Mouse (Mus musculus) hindbrain, embryonic 13.5 days (tissue): ENCODE results near the gene Pip5kl1. TPM values are rescaled to one million over a fixed set of nuclear protein-coding genes. Genes with fewer than 3 reads are reported as not detected.

Experiments
- ATAC-seq: fragments of 200-750 bp; cut with Nextera tagmentation; 2 replicates; pipeline ENCODE4 v1.8.0; 2017; ENCODE audit warnings: moderate TSS enrichment; ENCODE audit not compliant: low FRiP score
- H3K27ac ChIP-seq: fragments of 300-500 bp; sonication (generic); 2 replicates; pipeline ENCODE4 v1.5.1; 2015; ENCODE audit warnings: inconsistent platforms, mild to moderate bottlenecking, moderate library complexity
- H3K27me3 ChIP-seq: fragments of 300-500 bp; sonication (generic); 2 replicates; pipeline ENCODE4 v1.6.1; 2015; ENCODE audit warnings: mild to moderate bottlenecking, inconsistent platforms
- H3K36me3 ChIP-seq: fragments of 300-500 bp; sonication (generic); 2 replicates; pipeline ENCODE4 v1.6.1; 2015; ENCODE audit warnings: mild to moderate bottlenecking, inconsistent platforms
- H3K4me1 ChIP-seq: fragments of 300-500 bp; sonication (generic); replicated peaks from 2 replicates; pipeline ENCODE4 v1.6.1; 2015; ENCODE audit warnings: inconsistent platforms
- H3K4me2 ChIP-seq: fragments of 300-500 bp; sonication (generic); 2 replicates; pipeline ENCODE4 v1.6.1; 2015; ENCODE audit warnings: inconsistent platforms, mild to moderate bottlenecking, moderate library complexity
- H3K4me3 ChIP-seq: fragments of 300-500 bp; sonication (generic); 2 replicates; pipeline ENCODE4 v1.5.1; 2015; ENCODE audit warnings: mild to moderate bottlenecking, inconsistent platforms
- H3K9ac ChIP-seq: fragments of 300-500 bp; sonication (generic); 2 replicates; pipeline ENCODE4 v1.6.1; 2015; ENCODE audit warnings: mild to moderate bottlenecking, inconsistent platforms
- H3K9me3 ChIP-seq: fragments of 300-500 bp; sonication (generic); 2 replicates; pipeline ENCODE4 v1.6.1; 2016; ENCODE audit warnings: inconsistent platforms
- WGBS: fragments of 180-500 bp; shearing (Covaris S2); methylation state at CpG from one replicate; pipeline ENCODE4 v1.1.7; 2015; 5-methylcytosine and 5-hydroxymethylcytosine counted together
- polyA plus RNA-seq: library from polyadenylated mRNA; unstranded; fragments of >200 nt; fragmentation: Nextera tagmentation; extraction: Ambion mirVana; gene quantifications from 2 replicates; pipeline ENCODE4 v1.2.1, GENCODE M21; 2015

Gene Pip5kl1
- 9.0 and 9.6 TPM in 2 replicates for polyA plus RNA-seq

GRCm38 (mm10) chr2:32574497-32574896 lies at the start of gene Pip5kl1:
Pip5kl1 (plus strand) TSS chr2:32574797.
- 79% methylated on average over 6 of the region's 6 CpGs for WGBS
- peak within 1 kb of the TSS; percentile 91 for H3K4me2 ChIP-seq
- peak within 1 kb of the TSS; percentile 47 for H3K4me3 ChIP-seq

GRCm38 (mm10) chr2:32525816-32526215 lies 48.8 kb upstream of the Pip5kl1 start:
- ATAC-seq, result no peak
- Histone ChIP-seq H3K27me3 (no peaks in the 10 kb centered on the region), H3K4me1 (no peaks in the 10 kb centered on the region), H3K4me3 (no peak overlapping the region), H3K9me3 (no peaks in the 10 kb centered on the region), H3K36me3 (no peaks in the 10 kb centered on the region), H3K9ac (no peak overlapping the region), H3K27ac (no peak overlapping the region), H3K4me2 (no peak overlapping the region)
- WGBS, result 85% methylated on average over 12 of the region's 12 CpGs

More at GRCm38 (mm10) chr2:32574497-32574896, at the start of gene Pip5kl1:
- Histone ChIP-seq H3K9ac (peak within 1 kb of the TSS; percentile 76), H3K27ac (peak within 1 kb of the TSS; percentile 40; the same call in 1 of the 2 replicates), H3K9me3 (no peaks in the 10 kb centered on the region), H3K36me3 (peaks cover 11% of the 10 kb centered on the region), H3K27me3 (peaks cover 34% of the 10 kb centered on the region), H3K4me1 (peaks cover 31% of the 10 kb centered on the region)
- ATAC-seq, result no peak

- WGBS, result 77% methylated on average over 14 of the region's 14 CpGs
- no peaks in the 10 kb centered on the region for H3K36me3 ChIP-seq
- H3K9ac ChIP-seq, result no peak overlapping the region
- no peak overlapping the region for H3K4me2 ChIP-seq
- H3K9me3 ChIP-seq, result no peaks in the 10 kb centered on the region
- no peaks in the 10 kb centered on the region for H3K27me3 ChIP-seq
- H3K4me1 ChIP-seq, result no peaks in the 10 kb centered on the region
- no peak overlapping the region for H3K4me3 ChIP-seq
- no peak overlapping the region for H3K27ac ChIP-seq
- ATAC-seq, result no peak
These were observed 47.1 kb upstream of the Pip5kl1 start for GRCm38 (mm10) chr2:32527468-32527966.

GRCm38 (mm10) chr2:32528326-32528725 lies 46.3 kb upstream of the Pip5kl1 start:
- H3K4me2 ChIP-seq, result no peak overlapping the region
- no peaks in the 10 kb centered on the region for H3K9me3 ChIP-seq
- no peak for ATAC-seq
- 81% methylated on average over 1 of the region's 1 CpGs for WGBS
- no peak overlapping the region for H3K9ac ChIP-seq
- no peaks in the 10 kb centered on the region for H3K27me3 ChIP-seq
- H3K36me3 ChIP-seq, result no peaks in the 10 kb centered on the region
- no peak overlapping the region for H3K4me3 ChIP-seq
- H3K4me1 ChIP-seq, result no peaks in the 10 kb centered on the region
- no peak overlapping the region for H3K27ac ChIP-seq

- no peaks in the 10 kb centered on the region for H3K27me3 ChIP-seq
- no peak overlapping the region for H3K27ac ChIP-seq
- H3K4me2 ChIP-seq, result no peak overlapping the region
- no peak for ATAC-seq
- no peak overlapping the region for H3K4me3 ChIP-seq
- no peak overlapping the region for H3K9ac ChIP-seq
- peaks cover 14% of the 10 kb centered on the region for H3K4me1 ChIP-seq
- H3K36me3 ChIP-seq, result no peaks in the 10 kb centered on the region
- 85% methylated on average over 2 of the region's 2 CpGs for WGBS
- H3K9me3 ChIP-seq, result no peaks in the 10 kb centered on the region
These were observed 44.1 kb upstream of the Pip5kl1 start for GRCm38 (mm10) chr2:32530479-32530878.

GRCm38 (mm10) chr2:32533163-32533562 lies 41.4 kb upstream of the Pip5kl1 start:
- 95% methylated on average over 2 of the region's 2 CpGs for WGBS
- Histone ChIP-seq H3K4me3 (no peak overlapping the region), H3K36me3 (no peaks in the 10 kb centered on the region), H3K27me3 (no peaks in the 10 kb centered on the region), H3K9me3 (no peaks in the 10 kb centered on the region), H3K4me1 (peaks cover 38% of the 10 kb centered on the region), H3K9ac (no peak overlapping the region; the same call in 1 of the 2 replicates), H3K4me2 (no peak overlapping the region), H3K27ac (no peak overlapping the region)
- no peak for ATAC-seq

- peak overlapping the region; percentile 94 for H3K4me3 ChIP-seq
- peak overlapping the region; percentile 76 for H3K9ac ChIP-seq
- peak overlapping the region; percentile 89 for H3K27ac ChIP-seq
- H3K4me2 ChIP-seq, result peak overlapping the region; percentile 71
- ATAC-seq, result no peak
- peaks cover 48% of the 10 kb centered on the region for H3K4me1 ChIP-seq
- H3K27me3 ChIP-seq, result no peaks in the 10 kb centered on the region
- 12% methylated on average over 13 of the region's 13 CpGs for WGBS
- no peaks in the 10 kb centered on the region for H3K9me3 ChIP-seq
- no peaks in the 10 kb centered on the region for H3K36me3 ChIP-seq
These were observed 40.4 kb upstream of the Pip5kl1 start for GRCm38 (mm10) chr2:32534061-32534732.

- Histone ChIP-seq H3K4me3 (peak within 1 kb of the TSS; percentile 94), H3K27ac (peak within 1 kb of the TSS; percentile 97), H3K4me2 (peak within 1 kb of the TSS; percentile 81), H3K9me3 (no peaks in the 10 kb centered on the region), H3K9ac (peak within 1 kb of the TSS; percentile 96), H3K36me3 (no peaks in the 10 kb centered on the region), H3K27me3 (no peaks in the 10 kb centered on the region), H3K4me1 (peaks cover 55% of the 10 kb centered on the region)
- peak; percentile 96 for ATAC-seq
- WGBS, result under 1% methylated on average over 66 of the region's 67 CpGs
These were observed 39.7 kb upstream of the Pip5kl1 start, which contains the start of gene Fam102a for GRCm38 (mm10) chr2:32534733-32535471. Fam102a (plus strand) TSS chr2:32535332.

GRCm38 (mm10) chr2:32535501-32535991 lies 39.1 kb upstream of the Pip5kl1 start:
- Histone ChIP-seq H3K27me3 (no peaks in the 10 kb centered on the region), H3K4me1 (peaks cover 61% of the 10 kb centered on the region), H3K4me2 (peak overlapping the region; percentile 81), H3K4me3 (peak overlapping the region; percentile 94), H3K9ac (peak overlapping the region; percentile 96), H3K36me3 (no peaks in the 10 kb centered on the region), H3K9me3 (no peaks in the 10 kb centered on the region), H3K27ac (peak overlapping the region; percentile 97)
- no peak for ATAC-seq
- 0% methylated on average over 43 of the region's 56 CpGs for WGBS

- 1% methylated on average over 14 of the region's 14 CpGs for WGBS
- ATAC-seq, result no peak
- Histone ChIP-seq H3K4me1 (peaks cover 68% of the 10 kb centered on the region), H3K9me3 (no peaks in the 10 kb centered on the region), H3K4me3 (peak overlapping the region; percentile 94), H3K9ac (peak overlapping the region; percentile 96), H3K36me3 (no peaks in the 10 kb centered on the region), H3K27me3 (no peaks in the 10 kb centered on the region), H3K4me2 (peak overlapping the region; percentile 81), H3K27ac (peak overlapping the region; percentile 97)
These were observed 38.4 kb upstream of the Pip5kl1 start for GRCm38 (mm10) chr2:32536086-32536633.

- Histone ChIP-seq H3K9ac (peak overlapping the region; percentile 96), H3K9me3 (no peaks in the 10 kb centered on the region), H3K4me1 (peaks cover 74% of the 10 kb centered on the region), H3K27me3 (no peaks in the 10 kb centered on the region), H3K36me3 (no peaks in the 10 kb centered on the region), H3K4me3 (peak overlapping the region; percentile 94), H3K4me2 (peak overlapping the region; percentile 81), H3K27ac (peak overlapping the region; percentile 97)
- 5% methylated on average over 11 of the region's 11 CpGs for WGBS
- ATAC-seq, result no peak
These were observed 37.8 kb upstream of the Pip5kl1 start for GRCm38 (mm10) chr2:32536634-32537359.
